Mouse (Mus musculus) left cerebral cortex, postnatal 36 days (tissue): Measurements from ENCODE around the gene Dclre1a. TPM values are rescaled to one million over a fixed set of nuclear protein-coding genes. Genes with fewer than 3 reads are reported as not detected.

Source experiments
- DNase-seq, 2 experiments: peaks; one replicate each; pipeline ENCODE4 v3.0.0; 2021 to 2022; ENCODE audit warnings: low spot score in 2 of 2, mixed read lengths in 1 of 2
- intact Hi-C: fragments of 180-260 bp; cut with DNase I; formaldehyde crosslinking; loops from one replicate; pipeline ENCODE4 v1.15.1; 2025
- total RNA-seq, 2 experiments: library from RNA; stranded (reverse); gene quantifications; 2 replicates each; pipeline ENCODE4 v1.2.3; 2021

Dclre1a gene
- 10 to 100 TPM in 1 of 2 experiments, 1 to 10 TPM in 1; 9.5 to 11.2 TPM for total RNA-seq

GRCm38 (mm10) chr19:56547456-56548229, at the start of gene Dclre1a:
TSS of gene Dclre1a (minus strand) at chr19:56548222.
- peak in 1 of 2 experiments; percentile 69 for DNase-seq
- intact Hi-C loops: no loop called here

GRCm38 (mm10) chr19:56592472-56592871, 44.5 kb upstream of the Dclre1a start:
- intact Hi-C loops: no loop called here
- DNase-seq: no peak

GRCm38 (mm10) chr19:56590250-56590649, 42.2 kb upstream of the Dclre1a start:
- DNase-seq: no peak
- intact Hi-C loops: no loop called here

DNA sequence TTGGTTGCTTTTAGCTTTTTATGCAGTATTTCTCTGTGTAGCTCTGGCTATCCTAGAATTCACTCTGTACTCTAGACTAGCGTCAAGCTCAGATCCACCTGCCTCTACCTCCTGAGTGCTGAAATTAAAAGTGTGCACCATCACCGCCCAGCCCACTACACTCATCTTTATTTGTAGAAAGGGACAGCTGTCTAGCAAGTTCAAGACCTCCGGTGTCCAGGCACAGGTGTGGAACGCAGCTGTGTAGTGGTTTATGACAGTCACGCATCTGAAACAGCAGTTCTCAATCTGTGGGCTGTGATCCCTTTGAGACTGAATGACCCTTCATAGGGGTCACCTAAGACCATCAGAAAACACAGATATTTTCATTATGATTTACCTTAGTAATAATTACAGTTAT, 41.4 kb upstream of the Dclre1a start:
- DNase-seq: no peak
- intact Hi-C loops: no loop called here

- no peak for DNase-seq
- intact Hi-C loops: no loop called here
Measured at GRCm38 (mm10) chr19:56589008-56589407, 41.0 kb upstream of the Dclre1a start.

GRCm38 (mm10) chr19:56588205-56588626, 40.2 kb upstream of the Dclre1a start:
- intact Hi-C loops: no loop called here
- peak; percentile 61 to 70 for DNase-seq

DNA sequence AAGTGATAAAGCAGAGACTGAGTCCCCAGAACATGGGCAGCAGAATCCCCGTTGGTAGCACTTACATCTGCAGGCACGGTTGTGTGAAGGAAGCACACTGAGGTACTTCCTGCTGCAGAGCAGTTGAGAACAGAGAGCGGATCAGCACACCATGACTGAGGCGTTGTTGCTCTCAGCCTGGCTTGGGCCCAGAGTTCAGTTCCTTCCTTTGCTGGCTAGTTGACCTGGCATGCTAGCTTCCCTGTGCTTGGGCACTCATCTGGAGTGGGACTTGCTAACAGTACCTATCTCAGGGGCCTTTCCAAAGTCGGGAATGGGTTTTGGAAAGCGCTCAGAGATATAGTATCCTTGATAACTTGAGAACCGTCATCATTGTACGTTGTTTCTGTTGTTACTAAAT, 38.3 kb upstream of the Dclre1a start:
- intact Hi-C loops: no loop called here
- no peak for DNase-seq

DNA sequence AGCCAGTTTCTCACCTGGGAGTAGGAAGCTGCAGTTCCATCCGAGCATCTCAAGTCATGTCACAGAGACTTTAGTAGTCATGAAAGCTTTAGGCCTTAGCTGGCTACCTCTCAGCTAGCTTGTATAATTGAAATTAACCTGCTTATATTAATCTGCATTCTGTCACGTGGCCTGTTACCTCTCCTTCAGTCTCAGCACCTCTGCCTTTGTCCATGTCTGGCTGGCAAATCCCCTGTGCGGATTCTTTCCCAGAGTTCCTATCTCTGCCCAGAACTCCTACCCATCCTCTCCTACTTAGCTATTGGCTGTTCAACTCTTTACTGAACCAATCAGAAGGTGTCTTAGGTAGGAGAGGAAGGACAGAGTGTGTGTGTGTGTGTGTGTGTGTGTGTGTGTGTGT, 36.3 kb upstream of the Dclre1a start:
- intact Hi-C loops: no loop called here
- no peak for DNase-seq

GRCm38 (mm10) chr19:56583785-56584184, 35.8 kb upstream of the Dclre1a start:
- intact Hi-C loops: no loop called here
- no peak for DNase-seq

- intact Hi-C loops: no loop called here
- no peak for DNase-seq
Measured at GRCm38 (mm10) chr19:56581981-56582380, 34.0 kb upstream of the Dclre1a start.

DNA sequence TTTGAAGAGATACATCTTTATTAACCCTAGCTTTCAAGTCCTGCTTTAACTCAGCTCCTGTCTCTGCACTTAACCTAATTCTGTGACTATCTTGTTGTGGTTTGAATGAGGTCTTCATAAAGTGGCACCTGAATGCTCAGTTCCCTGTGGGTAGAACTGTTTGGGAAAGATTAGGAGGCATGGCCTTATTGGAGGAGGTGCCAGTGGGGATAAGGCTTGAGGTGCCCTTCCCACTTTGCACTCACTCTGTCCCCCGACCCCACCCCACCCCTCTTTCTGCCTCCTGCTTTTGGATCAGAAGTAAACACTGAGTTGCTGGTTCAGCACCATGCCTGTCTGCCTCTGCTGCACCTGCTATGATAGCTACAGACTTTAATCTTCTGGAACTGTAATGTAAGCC, 29.8 kb upstream of the Dclre1a start:
- DNase-seq: no peak
- intact Hi-C loops: no loop called here

- intact Hi-C loops: no loop called here
- DNase-seq: peak; percentile 53 to 57
Measured at GRCm38 (mm10) chr19:56573184-56573583, 25.2 kb upstream of the Dclre1a start.

DNA sequence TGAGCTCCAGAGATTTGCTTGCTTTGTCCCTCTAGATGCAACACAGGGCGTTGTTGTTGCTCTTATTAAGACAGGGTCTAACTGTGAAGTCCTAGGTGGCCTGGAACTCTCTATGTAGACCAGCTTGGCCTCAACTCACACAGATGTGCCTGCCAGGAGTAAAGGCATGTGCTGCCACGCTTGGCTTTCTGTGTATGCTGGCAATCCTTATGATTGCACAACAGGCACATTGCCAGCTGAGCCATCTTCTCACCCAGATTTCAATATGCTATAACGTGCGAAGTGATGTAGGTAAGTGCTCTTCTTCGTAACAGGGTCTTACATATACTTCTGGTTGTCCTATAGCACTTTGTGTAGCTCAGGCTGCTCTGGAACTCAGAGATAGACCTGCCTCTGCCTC, 23.9 kb upstream of the Dclre1a start:
- no peak for DNase-seq
- intact Hi-C loops: no loop called here

DNA sequence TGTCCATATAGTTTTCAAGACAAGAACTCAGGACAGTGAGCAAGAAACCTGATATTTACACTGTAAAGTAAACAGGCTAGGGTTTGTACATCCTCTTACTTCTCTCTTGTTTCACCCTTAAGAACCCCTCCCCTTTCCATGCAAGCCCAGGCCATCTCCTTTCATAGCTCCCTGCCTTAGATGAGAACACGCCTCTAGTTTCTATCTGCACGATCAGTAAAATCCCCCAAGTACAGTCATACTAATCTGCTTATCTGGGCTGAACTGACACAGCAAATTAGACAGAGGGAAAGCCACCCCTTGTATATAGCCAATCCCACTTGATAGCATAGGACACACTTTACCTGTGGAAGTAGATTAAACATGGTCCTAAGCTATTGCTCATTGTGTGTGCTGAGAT, 23.2 kb upstream of the Dclre1a start:
- no peak for DNase-seq
- intact Hi-C loops: no loop called here

DNA sequence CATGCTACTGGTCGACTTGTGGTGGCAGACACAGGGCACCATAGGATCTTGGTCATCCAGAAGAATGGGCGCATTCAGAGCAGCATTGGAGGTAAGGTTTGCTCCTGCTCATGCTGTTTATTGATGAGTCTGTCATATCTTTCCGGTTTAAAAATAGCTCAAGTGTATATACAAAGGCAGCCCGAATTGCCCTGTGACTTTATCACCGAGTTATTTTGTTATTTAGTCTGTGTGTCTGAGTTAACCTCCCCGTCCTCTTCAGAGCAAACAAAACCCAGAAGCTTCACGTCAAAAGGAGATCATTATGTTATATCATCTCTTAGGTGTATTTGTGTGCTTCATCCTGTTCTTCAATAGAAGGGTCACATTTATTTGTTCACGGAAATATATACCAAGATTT, 22.8 kb upstream of the Dclre1a start:
- no peak for DNase-seq
- intact Hi-C loops: no loop called here

GRCm38 (mm10) chr19:56566940-56567339, 18.9 kb upstream of the Dclre1a start:
- intact Hi-C loops: loop anchor here (2.0 to 5.0 kb wide), 3 partner anchors 145 to 210 kb away; partner anchors contain the start of gene Adrb1
- no peak for DNase-seq

GRCm38 (mm10) chr19:56566041-56566440, 18.0 kb upstream of the Dclre1a start:
- intact Hi-C loops: loop anchor here (2.0 to 5.0 kb wide), 3 partner anchors 144 to 211 kb away; partner anchors contain the start of gene Adrb1
- peak in 1 of 2 experiments; percentile 51 for DNase-seq

DNA sequence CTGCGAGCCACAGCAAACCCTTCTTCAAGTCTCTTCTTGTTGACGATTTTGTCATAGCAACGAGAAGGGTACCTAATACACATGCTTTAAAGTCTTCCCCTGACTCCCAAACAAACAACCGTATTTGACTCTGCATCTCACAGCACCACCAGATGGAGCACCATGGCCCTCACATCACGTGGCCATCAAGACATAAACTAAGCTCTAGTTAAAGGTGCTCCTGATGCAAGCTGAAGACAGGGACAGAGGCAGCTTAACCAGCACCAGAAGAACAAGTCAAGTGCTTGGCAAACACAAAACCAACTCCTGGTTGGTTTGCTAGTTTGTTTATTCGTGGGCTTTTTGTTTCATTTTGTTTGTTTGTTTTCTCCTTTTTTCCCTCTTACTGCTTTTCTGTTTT, 17.3 kb upstream of the Dclre1a start:
- intact Hi-C loops: loop anchor here (5.0 kb wide), 2 partner anchors 143 to 157 kb away; partner anchors contain the start of gene Adrb1
- peak in 1 of 2 experiments; percentile 19 for DNase-seq

DNA sequence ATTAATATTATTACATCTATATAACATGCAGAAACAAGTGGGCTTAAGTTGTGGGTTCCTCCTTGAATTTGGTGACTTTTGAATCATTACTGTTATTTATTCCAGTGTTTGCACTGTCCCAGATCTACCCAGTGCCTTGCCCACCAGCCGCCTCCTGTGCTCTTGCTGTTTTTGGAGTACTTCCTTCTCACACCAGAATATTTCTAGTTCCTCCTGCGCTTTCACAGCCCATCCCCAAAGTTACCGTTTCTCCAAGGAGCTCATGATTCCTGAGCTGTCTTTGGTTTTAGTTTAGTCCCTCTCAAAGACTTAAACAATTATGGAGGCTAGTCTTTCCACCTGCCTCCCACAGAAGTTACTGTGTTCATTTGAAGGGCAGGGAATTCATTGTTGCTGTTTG, 15.4 kb upstream of the Dclre1a start:
- peak; percentile 39 to 57 for DNase-seq

DNA sequence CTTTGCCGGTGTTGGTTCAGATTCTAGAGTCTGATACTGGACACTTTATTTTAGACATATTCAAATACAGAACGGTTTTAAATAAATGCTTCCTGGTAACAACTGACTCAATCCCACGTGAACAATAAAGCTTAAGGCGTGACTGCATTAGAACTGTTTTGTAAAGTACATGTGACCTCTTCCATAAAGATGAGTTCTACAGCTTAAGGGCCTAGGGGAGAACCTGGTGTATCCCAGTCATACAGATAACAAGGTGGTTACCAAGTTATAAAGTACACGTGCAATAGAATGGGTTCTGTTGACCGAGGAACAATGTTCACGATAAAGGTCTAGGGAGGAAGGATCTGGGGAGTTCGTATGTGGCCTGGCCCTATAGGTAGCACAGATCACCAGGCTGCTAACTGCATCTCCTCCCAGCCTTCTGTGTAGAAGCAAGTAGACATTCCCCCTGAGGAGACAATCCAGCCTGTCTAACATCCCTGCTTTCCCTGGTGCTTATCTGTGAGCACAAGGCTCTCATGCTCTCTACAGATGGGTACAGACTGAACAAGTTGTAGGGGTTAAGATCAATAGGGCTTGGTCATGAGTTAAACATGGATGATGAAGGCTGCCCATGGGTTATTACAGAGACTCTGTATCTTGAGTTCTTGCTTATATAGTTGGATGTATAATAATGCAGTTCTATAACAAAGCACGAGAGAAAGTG, 14.6 kb upstream of the Dclre1a start:
- peak in 1 of 2 experiments; percentile 2 for DNase-seq
- intact Hi-C loops: no loop called here

More for the DNA sequence above, 15.4 kb upstream of the Dclre1a start:
- intact Hi-C loops: no loop called here

DNA sequence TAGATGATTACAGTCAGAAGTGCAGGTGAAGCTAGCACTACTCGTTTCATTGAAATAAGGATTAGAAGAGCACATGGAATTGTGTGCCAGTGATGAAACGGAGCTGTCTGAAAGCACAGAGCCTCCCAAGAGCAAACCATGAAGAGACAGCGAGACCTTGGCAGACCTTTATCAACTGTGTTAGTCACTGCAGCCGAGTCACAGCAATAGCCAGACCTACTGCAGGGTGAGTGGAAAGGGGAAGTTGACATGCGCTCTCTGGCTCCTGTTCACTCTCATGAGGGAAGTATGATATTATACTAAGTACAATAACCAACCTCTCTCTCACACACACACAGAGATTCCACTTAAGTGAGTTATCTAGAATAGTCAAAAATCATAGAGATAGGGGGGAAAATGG, 8.0 kb upstream of the Dclre1a start:
- intact Hi-C loops: no loop called here
- peak in 1 of 2 experiments; percentile 2 for DNase-seq
